ENCODE assay signal across 38 mouse cellular contexts in the genomic region with DNA sequence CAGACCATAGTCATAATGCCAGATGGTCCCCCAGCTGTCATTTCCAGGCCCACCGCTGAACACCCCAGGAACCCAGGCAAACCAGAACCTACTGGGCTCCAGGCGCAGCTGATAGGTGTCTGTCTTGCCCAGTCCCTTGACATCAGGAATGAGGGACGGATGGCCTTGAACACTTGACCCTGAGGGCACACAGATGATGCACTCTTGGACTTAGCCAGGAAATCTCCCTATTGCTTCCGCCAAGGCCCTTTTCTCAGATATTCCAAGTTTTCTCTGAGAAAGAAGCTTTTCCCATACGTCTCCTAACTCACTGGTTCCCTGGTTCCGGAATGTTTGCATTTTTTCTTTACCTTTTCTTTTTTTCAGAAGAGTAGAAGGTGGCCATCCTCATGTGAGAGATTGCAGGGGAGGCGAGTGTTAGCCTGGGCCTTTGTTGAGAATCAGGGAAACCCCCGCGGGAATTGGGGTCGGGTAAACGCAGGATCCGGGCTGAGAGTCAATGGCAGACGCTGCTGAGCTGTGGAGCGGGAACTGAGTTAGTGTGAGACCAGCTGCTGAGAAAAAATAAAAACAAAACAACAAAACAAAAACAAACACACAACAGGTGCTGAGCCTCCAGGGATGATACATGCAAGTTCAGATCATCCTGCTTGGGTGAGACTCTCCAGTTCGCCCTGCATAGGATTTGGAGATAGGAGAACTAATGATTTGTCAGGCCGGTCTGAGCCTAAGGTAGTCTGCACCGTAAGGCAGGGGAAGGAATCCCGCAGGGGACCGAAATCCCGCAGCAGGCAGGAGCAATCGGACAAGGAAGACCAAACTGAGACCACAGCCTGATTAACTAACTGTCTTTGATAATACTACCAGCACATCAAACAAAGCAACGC. TPM values are rescaled to one million over a fixed set of nuclear protein-coding genes. Genes with fewer than 3 reads are reported as not detected.
DNase-seq lines count a peak whose midpoint lies in the region; ATAC-seq and TF ChIP-seq lines count a peak whose summit lies in the region.
"Had no signal": no experiment of that assay in that cellular context is flagged by ENCODE, and none has a peak within 500 bp of the region (broad histone marks: within the 10 kb centered on the region; RNA-seq: fewer than 3 reads in every experiment).

No protein-coding gene starts in this region.

- WGBS in midbrain, embryonic 10.5 days, result 3% methylated on average over 22 of the region's 22 CpGs
- WGBS in midbrain, postnatal 0 days, result 5% methylated on average over 22 of the region's 22 CpGs
- WGBS in embryonic facial prominence, embryonic 12.5 days, result 5% methylated on average over 22 of the region's 22 CpGs
- WGBS in neural tube, embryonic 11.5 days, result 3% methylated on average over 22 of the region's 22 CpGs

- no peaks in the 10 kb centered on the region for H3K9me3 ChIP-seq in midbrain, embryonic 10.5 days (replicated peaks)
- H3K9me3 ChIP-seq in midbrain, postnatal 0 days (ENCODE audit: low read length), result no peaks in the 10 kb centered on the region
- no peaks in the 10 kb centered on the region for H3K9me3 ChIP-seq in embryonic facial prominence, embryonic 12.5 days
- no peaks in the 10 kb centered on the region for H3K9me3 ChIP-seq in neural tube, embryonic 11.5 days (ENCODE audit: control insufficient read depth, low read length)
- H3K9me3 ChIP-seq: embryonic facial prominence, embryonic 15.5 days; heart, embryonic 10.5 days; heart, embryonic 15.5 days; liver, embryonic 12.5 days; midbrain, embryonic 15.5 days; stomach, embryonic 15.5 days had no signal

- no peak for TF ChIP-seq CTCF in midbrain, postnatal 0 days (IDR thresholded peaks at IDR 0.05)

- H3K4me3 ChIP-seq in midbrain, embryonic 10.5 days, result peak overlapping the region; percentile 9
- no peak overlapping the region for H3K4me3 ChIP-seq in midbrain, postnatal 0 days (ENCODE audit: low read depth, low read length)
- H3K4me3 ChIP-seq in embryonic facial prominence, embryonic 12.5 days, result no peak overlapping the region
- no peak overlapping the region for H3K4me3 ChIP-seq in neural tube, embryonic 11.5 days (ENCODE audit: low read depth, low read length)
- H3K4me3 ChIP-seq: embryonic facial prominence, embryonic 15.5 days; heart, embryonic 15.5 days; liver, embryonic 12.5 days; midbrain, embryonic 15.5 days; stomach, embryonic 15.5 days had no signal

- H3K9ac ChIP-seq in midbrain, postnatal 0 days (replicated peaks; ENCODE audit: low read length, poor library complexity, severe bottlenecking), result no peak overlapping the region
- no peak overlapping the region for H3K9ac ChIP-seq in embryonic facial prominence, embryonic 12.5 days
- H3K9ac ChIP-seq in neural tube, embryonic 11.5 days (ENCODE audit: low read length), result no peak overlapping the region
- H3K9ac ChIP-seq: embryonic facial prominence, embryonic 15.5 days; heart, embryonic 15.5 days; liver, embryonic 12.5 days; liver, postnatal 0 days; midbrain, embryonic 15.5 days; stomach, embryonic 15.5 days had no signal

- H3K4me2 ChIP-seq in midbrain, postnatal 0 days (ENCODE audit: low read depth, low read length, poor library complexity, severe bottlenecking), result no peak overlapping the region
- 0 out of 2 replicates have a peak overlapping the region, but pooled peaks have one; percentile 2 for H3K4me2 ChIP-seq in embryonic facial prominence, embryonic 12.5 days (replicated peaks)
- H3K4me2 ChIP-seq in neural tube, embryonic 11.5 days (ENCODE audit: low read depth), result no peak overlapping the region
- H3K4me2 ChIP-seq: embryonic facial prominence, embryonic 15.5 days; heart, embryonic 15.5 days; liver, embryonic 12.5 days; midbrain, embryonic 15.5 days; stomach, embryonic 15.5 days had no signal

- intact Hi-C loops in heart, postnatal 14 days (cut with DNase I), result loop anchor here (5.0 kb wide), 2 partner anchors 315 to 350 kb away; no protein-coding TSS in a partner anchor

- no peaks in the 10 kb centered on the region for H3K36me3 ChIP-seq in midbrain, embryonic 10.5 days
- no peaks in the 10 kb centered on the region for H3K36me3 ChIP-seq in midbrain, postnatal 0 days (ENCODE audit: insufficient read depth, low read length)
- no peaks in the 10 kb centered on the region for H3K36me3 ChIP-seq in embryonic facial prominence, embryonic 12.5 days
- H3K36me3 ChIP-seq in neural tube, embryonic 11.5 days (ENCODE audit: control insufficient read depth, insufficient read depth, low read length), result no peaks in the 10 kb centered on the region
- H3K36me3 ChIP-seq: embryonic facial prominence, embryonic 15.5 days; heart, embryonic 10.5 days; heart, embryonic 15.5 days; liver, embryonic 12.5 days; midbrain, embryonic 15.5 days; stomach, embryonic 15.5 days had no signal

- peak; percentile 52 for DNase-seq in midbrain, embryonic 10.5 days (ENCODE audit: low spot score)
- no peak for DNase-seq in midbrain, postnatal 0 days (ENCODE audit: low spot score)
- peak; percentile 51 for DNase-seq in embryo, embryonic 9.5 days (ENCODE audit: extremely low spot score)
- peak; percentile 29 for DNase-seq in neural tube, embryonic 11.5 days (ENCODE audit: low spot score)
- DNase-seq in heart, postnatal 14 days, result no peak
- DNase-seq: adrenal gland, postnatal 36 days; B cell, adult 2 months; cerebellum, adult 18-20 months; cerebellum, postnatal 10 days; gastrocnemius, postnatal 25 days; heart, adult 11 months; heart, postnatal 4 days; kidney, adult 8-10 months; kidney, postnatal 4 days; layer of hippocampus, adult 9-11 months; liver, postnatal 0 days; lung, postnatal 36 days; right cerebral cortex, postnatal 25 days had no signal

- H3K4me1 ChIP-seq in midbrain, embryonic 10.5 days, result peaks cover 41% of the 10 kb centered on the region
- no peaks in the 10 kb centered on the region for H3K4me1 ChIP-seq in midbrain, postnatal 0 days (ENCODE audit: insufficient read depth, low read length)
- H3K4me1 ChIP-seq in embryonic facial prominence, embryonic 12.5 days, result peaks cover 8% of the 10 kb centered on the region; the same call in 1 of the 2 replicates
- peaks cover 2% of the 10 kb centered on the region; the same call in 1 of the 2 replicates for H3K4me1 ChIP-seq in neural tube, embryonic 11.5 days (ENCODE audit: control insufficient read depth, insufficient read depth, low read length)

- no peak for ATAC-seq in midbrain, postnatal 0 days (ENCODE audit: low FRiP score)
- no peak for ATAC-seq in embryonic facial prominence, embryonic 12.5 days (ENCODE audit: insufficient number of reproducible peaks, insufficient read depth, low FRiP score, low TSS enrichment)
- no peak for ATAC-seq in neural tube, embryonic 11.5 days (ENCODE audit: insufficient read depth, low FRiP score, low TSS enrichment)
- ATAC-seq: forebrain, embryonic 14.5 days; hindbrain, embryonic 16.5 days; intestine, embryonic 16.5 days; liver, embryonic 12.5 days; liver, postnatal 0 days; midbrain, embryonic 15.5 days had no signal

- H3K27ac ChIP-seq in midbrain, embryonic 10.5 days (replicated peaks), result 0 out of 2 replicates have a peak overlapping the region, but pooled peaks have one; percentile 10
- no peak overlapping the region for H3K27ac ChIP-seq in midbrain, postnatal 0 days (ENCODE audit: low read depth, low read length)
- no peak overlapping the region for H3K27ac ChIP-seq in embryonic facial prominence, embryonic 12.5 days
- H3K27ac ChIP-seq in neural tube, embryonic 11.5 days (ENCODE audit: low read depth, low read length), result no peak overlapping the region
- H3K27ac ChIP-seq: embryonic facial prominence, embryonic 15.5 days; heart, embryonic 10.5 days; heart, embryonic 15.5 days; kidney, postnatal 0 days; liver, embryonic 12.5 days; midbrain, embryonic 15.5 days; stomach, embryonic 15.5 days had no signal

- H3K27me3 ChIP-seq in midbrain, embryonic 10.5 days (ENCODE audit: low read depth, poor library complexity, severe bottlenecking), result peaks cover 100% of the 10 kb centered on the region
- H3K27me3 ChIP-seq in midbrain, postnatal 0 days (ENCODE audit: insufficient read depth, low read length), result peaks cover 84% of the 10 kb centered on the region
- peaks cover 86% of the 10 kb centered on the region for H3K27me3 ChIP-seq in embryonic facial prominence, embryonic 12.5 days
- peaks cover 91% of the 10 kb centered on the region for H3K27me3 ChIP-seq in neural tube, embryonic 11.5 days (ENCODE audit: control insufficient read depth, insufficient read depth, low read length)

RNA-seq across cellular contexts. Expression of a gene that starts 6.7 kb away (rescaled TPM):
- 3.5 and 4.1 TPM in 2 replicates for polyA plus RNA-seq in midbrain, embryonic 10.5 days (2016; fragmentation: Nextera tagmentation; extraction: Ambion mirVana)
- 0.22 and 0.66 TPM in 2 replicates for total RNA-seq in midbrain, postnatal 0 days (2014; rRNA removed)
- polyA plus RNA-seq in midbrain, postnatal 0 days (2015; fragmentation: Nextera tagmentation; extraction: Ambion mirVana), result 0.70 and 0.79 TPM in 2 replicates
- polyA plus RNA-seq in embryonic facial prominence, embryonic 12.5 days (2016; fragmentation: Nextera tagmentation; extraction: Ambion mirVana), result 11.0 and 14.3 TPM in 2 replicates
- 0.30 and 0.36 TPM in 2 replicates for polyA plus RNA-seq in neural tube, embryonic 11.5 days (2014; fragmentation: Nextera tagmentation; extraction: Ambion mirVana)
- not detected for total RNA-seq in heart, postnatal 14 days (2021)
- total RNA-seq: adrenal gland, postnatal 36 days; common myeloid progenitor, adult 5-6 weeks; heart, postnatal 4 days; megakaryocyte, adult 5-6 weeks; neutrophil, adult 5-6 weeks had no signal
- polyA plus RNA-seq: heart, embryonic 15.5 days; intestine, embryonic 16.5 days; kidney, postnatal 0 days; liver, embryonic 12.5 days; liver, postnatal 0 days; lung, embryonic 16.5 days; stomach, embryonic 15.5 days had no signal

RNA-seq across cellular contexts. Expression of a gene that starts 24.3 kb away (rescaled TPM):
- polyA plus RNA-seq in midbrain, embryonic 10.5 days (2016; fragmentation: Nextera tagmentation; extraction: Ambion mirVana), result 73.5 and 81.5 TPM in 2 replicates
- 49.6 and 55.7 TPM in 2 replicates for total RNA-seq in midbrain, postnatal 0 days (2014; rRNA removed)
- 97.9 and 109 TPM in 2 replicates for polyA plus RNA-seq in midbrain, postnatal 0 days (2015; fragmentation: Nextera tagmentation; extraction: Ambion mirVana)
- 55.2 and 56.3 TPM in 2 replicates for polyA plus RNA-seq in embryonic facial prominence, embryonic 12.5 days (2016; fragmentation: Nextera tagmentation; extraction: Ambion mirVana)
- 75.0 and 76.5 TPM in 2 replicates for polyA plus RNA-seq in neural tube, embryonic 11.5 days (2014; fragmentation: Nextera tagmentation; extraction: Ambion mirVana)
- 1 to 10 TPM; 5.3 to 5.6 TPM for total RNA-seq in heart, postnatal 14 days (2021)

RNA-seq across cellular contexts. Expression of a gene that starts 58.9 kb away (rescaled TPM):
- not detected in 2 replicates for polyA plus RNA-seq in midbrain, embryonic 10.5 days (2016; fragmentation: Nextera tagmentation; extraction: Ambion mirVana)
- not detected in 2 replicates for total RNA-seq in midbrain, postnatal 0 days (2014; rRNA removed)
- not detected in 2 replicates for polyA plus RNA-seq in midbrain, postnatal 0 days (2015; fragmentation: Nextera tagmentation; extraction: Ambion mirVana)
- not detected in 2 replicates for polyA plus RNA-seq in embryonic facial prominence, embryonic 12.5 days (2016; fragmentation: Nextera tagmentation; extraction: Ambion mirVana)
- polyA plus RNA-seq in neural tube, embryonic 11.5 days (2014; fragmentation: Nextera tagmentation; extraction: Ambion mirVana), result not detected in 2 replicates
- total RNA-seq in heart, postnatal 14 days (2021), result not detected
- total RNA-seq: adrenal gland, adult 18-20 months; adrenal gland, postnatal 36 days; common myeloid progenitor, adult 5-6 weeks; gastrocnemius, adult 18-20 months; gastrocnemius, postnatal 25 days; heart, postnatal 4 days; left cerebral cortex, postnatal 14 days; neutrophil, adult 5-6 weeks had no signal
- polyA plus RNA-seq: brain, embryonic 14.5 days; embryonic facial prominence, embryonic 15.5 days; forebrain, embryonic 14.5 days; heart, embryonic 10.5 days; heart, embryonic 15.5 days; hindbrain, embryonic 16.5 days; intestine, embryonic 16.5 days; kidney, postnatal 0 days; limb, embryonic 14.5 days; liver, embryonic 12.5 days; liver, postnatal 0 days; lung, embryonic 16.5 days; midbrain, embryonic 15.5 days; stomach, embryonic 15.5 days had no signal

Comparison
In these comparisons a context has a peak if more than half of its experiments do, and no peak if none do; other contexts are left out.
1. DNase-seq: peak in midbrain, embryonic 10.5 days (single experiment), embryo, embryonic 9.5 days (single experiment) and neural tube, embryonic 11.5 days (single experiment); none in midbrain, postnatal 0 days (single experiment) and heart, postnatal 14 days (0 of 2).